Mouse (Mus musculus) liver, embryonic 16.5 days (tissue): ENCODE results near the gene 4930415O20Rik. TPM values are rescaled to one million over a fixed set of nuclear protein-coding genes. Genes with fewer than 3 reads are reported as not detected.

Experiments used
- ATAC-seq: fragments of 200-750 bp; cut with Nextera tagmentation; 2 replicates; pipeline ENCODE4 v1.8.0; 2017; ENCODE audit warnings: low read depth, mild to moderate bottlenecking, moderate number of reproducible peaks, moderate library complexity
- H3K27ac ChIP-seq: fragments of 300-500 bp; sonication (generic); 2 replicates; pipeline ENCODE4 v1.5.1; 2014; ENCODE audit warnings: mild to moderate bottlenecking, low read length
- H3K27me3 ChIP-seq: fragments of 300-500 bp; sonication (generic); 2 replicates; pipeline ENCODE4 v1.6.1; 2014; ENCODE audit warnings: low read depth, low read length, mixed read lengths; ENCODE audit not compliant: control insufficient read depth, insufficient read depth
- H3K36me3 ChIP-seq: fragments of 300-500 bp; sonication (generic); 2 replicates; pipeline ENCODE4 v1.6.1; 2014; ENCODE audit warnings: mild to moderate bottlenecking; ENCODE audit not compliant: control insufficient read depth, insufficient read depth
- H3K4me1 ChIP-seq: fragments of 300-500 bp; sonication (generic); 2 replicates; pipeline ENCODE4 v1.6.1; 2014; ENCODE audit warnings: low read depth, low read length, mixed read lengths; ENCODE audit not compliant: control insufficient read depth
- H3K4me2 ChIP-seq: fragments of 300-500 bp; sonication (generic); 2 replicates; pipeline ENCODE4 v1.6.1; 2014; ENCODE audit warnings: low read depth, low read length, mixed read lengths
- H3K4me3 ChIP-seq: fragments of 300-500 bp; sonication (generic); 2 replicates; pipeline ENCODE4 v1.5.1; 2014; ENCODE audit warnings: low read depth, mild to moderate bottlenecking, low read length
- H3K9ac ChIP-seq: fragments of 300-500 bp; sonication (generic); 2 replicates; pipeline ENCODE4 v1.6.1; 2014; ENCODE audit warnings: low read depth, low read length
- H3K9me3 ChIP-seq: fragments of 300-500 bp; sonication (generic); replicated peaks from 2 replicates; pipeline ENCODE4 v1.6.1; 2016; ENCODE audit warnings: low read length; ENCODE audit not compliant: control insufficient read depth
- WGBS: fragments of 180-500 bp; shearing (Covaris S2); extraction: QIAGEN DNeasy Blood & Tissue Kit; methylation state at CpG from one replicate; pipeline ENCODE4 v1.1.7; 2014; ENCODE audit not compliant: insufficient replicate concordance; 5-methylcytosine and 5-hydroxymethylcytosine counted together
- polyA plus RNA-seq: library from polyadenylated mRNA; unstranded; fragments of >200 nt; fragmentation: Nextera tagmentation; extraction: Ambion mirVana; gene quantifications from 2 replicates; pipeline ENCODE4 v1.2.1, GENCODE M21; 2015

4930415O20Rik gene
- polyA plus RNA-seq, 1 experiment from 2014 or later, result not detected

DNA sequence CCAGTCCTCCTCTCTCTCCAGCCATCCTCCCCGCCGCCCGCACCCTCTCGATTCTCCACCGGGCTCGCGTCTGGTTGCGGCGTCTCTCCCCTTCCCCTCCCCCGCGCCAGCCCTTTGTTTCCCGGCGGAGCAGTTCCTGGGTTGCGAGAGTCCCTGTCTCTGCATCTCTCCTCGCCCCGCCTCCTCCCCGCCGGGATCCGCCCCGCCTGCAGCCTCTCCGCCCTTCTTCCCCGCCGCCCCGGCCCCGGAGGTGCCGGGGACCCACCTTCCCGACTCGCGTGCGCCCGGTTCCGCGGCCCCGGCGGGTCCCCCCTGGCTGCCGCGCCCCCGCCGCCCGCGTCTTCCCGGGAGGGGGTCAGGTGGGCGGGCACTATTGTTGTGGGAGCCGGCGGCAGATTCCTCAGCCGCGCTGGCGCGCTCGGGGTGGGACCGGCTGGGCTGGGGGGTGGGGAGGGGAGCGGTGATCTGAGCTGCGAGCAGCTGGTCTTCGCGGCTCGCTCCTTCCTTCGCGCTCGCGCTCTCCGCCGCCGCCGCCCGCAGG is 63.8 kb downstream of the 4930415O20Rik start:
- under 1% methylated on average over 60 of the region's 65 CpGs for WGBS
- peak; percentile 15; the same call in 1 of the 2 replicates for ATAC-seq
- H3K27me3 ChIP-seq, result peaks cover 81% of the 10 kb centered on the region
- no peak overlapping the region for H3K27ac ChIP-seq
- peak overlapping the region; percentile 91 for H3K4me2 ChIP-seq
- no peaks in the 10 kb centered on the region for H3K9me3 ChIP-seq
- peak overlapping the region; percentile 67 for H3K4me3 ChIP-seq
- peak overlapping the region; percentile 39; the same call in 1 of the 2 replicates for H3K9ac ChIP-seq
- H3K36me3 ChIP-seq, result no peaks in the 10 kb centered on the region
- peaks cover 12% of the 10 kb centered on the region for H3K4me1 ChIP-seq

DNA sequence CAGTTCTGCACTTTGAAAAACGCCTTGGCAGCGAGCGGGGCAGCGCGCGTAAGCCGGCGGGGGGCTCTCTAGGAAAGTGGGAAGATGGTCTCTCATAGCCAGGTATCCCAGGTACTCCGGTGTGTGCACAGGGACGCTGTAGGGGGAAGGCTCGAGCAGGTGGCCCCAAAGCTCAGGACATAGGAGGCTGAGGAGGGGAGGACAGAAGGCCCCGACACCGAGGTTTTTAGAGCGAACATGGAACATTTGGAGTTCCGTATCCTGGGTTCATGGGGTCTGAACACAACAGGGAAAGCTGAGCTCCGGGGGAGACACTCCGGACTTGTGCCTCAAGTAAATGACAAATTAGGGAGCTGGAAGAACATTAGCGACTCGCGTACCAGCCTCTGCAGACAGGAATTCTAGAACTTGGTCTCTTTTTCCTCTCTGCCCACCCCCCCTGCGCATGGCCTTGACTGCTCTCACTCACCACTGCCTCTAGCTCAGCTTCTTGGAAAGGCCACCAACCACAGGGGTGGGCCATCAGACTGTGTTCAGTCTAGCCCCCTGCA is 64.6 kb downstream of the 4930415O20Rik start:
- H3K4me1 ChIP-seq, result peaks cover 12% of the 10 kb centered on the region
- peak overlapping the region; percentile 67 for H3K4me3 ChIP-seq
- H3K27me3 ChIP-seq, result peaks cover 76% of the 10 kb centered on the region

DNA sequence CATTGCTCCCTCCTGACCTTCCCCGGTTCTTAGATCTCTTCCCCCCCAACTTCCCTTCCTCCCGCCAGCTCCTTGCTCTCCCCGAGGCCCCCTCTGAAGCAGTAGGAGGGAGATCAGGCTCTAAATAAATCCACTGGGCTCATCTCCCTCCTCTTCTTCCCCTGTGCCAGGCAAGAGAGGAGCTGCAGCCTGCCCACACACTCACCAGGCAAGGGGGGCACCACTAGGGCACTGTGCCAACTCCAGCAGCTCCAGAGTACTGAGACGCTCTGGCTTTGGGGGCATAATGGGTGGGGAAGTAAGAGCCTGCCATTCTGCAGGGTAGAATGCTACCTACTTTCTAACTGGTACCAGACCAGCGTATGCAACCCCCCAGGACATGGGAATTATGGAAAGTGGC is 65.7 kb downstream of the 4930415O20Rik start:
- Histone ChIP-seq H3K9me3 (no peaks in the 10 kb centered on the region), H3K4me2 (no peak overlapping the region), H3K27ac (no peak overlapping the region), H3K4me1 (peaks cover 10% of the 10 kb centered on the region), H3K36me3 (no peaks in the 10 kb centered on the region), H3K9ac (no peak overlapping the region), H3K4me3 (no peak overlapping the region), H3K27me3 (peaks cover 65% of the 10 kb centered on the region)
- WGBS, result 36% methylated on average over 5 of the region's 5 CpGs
- ATAC-seq, result no peak

More for the DNA sequence above, 64.6 kb downstream of the 4930415O20Rik start:
- H3K4me2 ChIP-seq, result peak overlapping the region; percentile 91
- ATAC-seq, result no peak
- H3K9me3 ChIP-seq, result no peaks in the 10 kb centered on the region
- WGBS, result 4% methylated on average over 21 of the region's 21 CpGs
- no peak overlapping the region for H3K27ac ChIP-seq
- H3K36me3 ChIP-seq, result no peaks in the 10 kb centered on the region
- no peak overlapping the region for H3K9ac ChIP-seq

DNA sequence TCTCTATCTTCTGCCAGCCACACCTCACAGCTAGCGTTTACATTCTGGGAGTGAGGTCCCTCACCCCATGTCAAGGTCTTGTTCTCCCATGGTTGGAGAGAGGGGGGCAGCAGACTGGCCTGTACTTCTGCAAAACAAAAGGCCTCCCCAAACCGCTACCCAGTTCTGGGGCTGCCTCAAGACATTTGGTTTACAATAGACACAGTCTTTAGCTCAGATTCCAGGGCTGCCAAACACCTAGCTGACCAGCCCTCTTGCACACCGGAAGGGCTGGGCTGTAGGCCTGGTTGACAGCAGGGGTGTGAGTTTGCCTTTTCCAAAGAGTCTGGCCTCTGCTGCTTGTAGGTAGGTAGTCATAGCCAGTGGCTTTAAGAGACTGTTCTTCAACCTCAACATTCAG is 66.4 kb downstream of the 4930415O20Rik start:
- Histone ChIP-seq H3K36me3 (no peaks in the 10 kb centered on the region), H3K4me1 (peaks cover 8% of the 10 kb centered on the region; the same call in 1 of the 2 replicates), H3K9ac (no peak overlapping the region), H3K27ac (no peak overlapping the region), H3K4me2 (no peak overlapping the region), H3K4me3 (no peak overlapping the region), H3K27me3 (peaks cover 58% of the 10 kb centered on the region), H3K9me3 (no peaks in the 10 kb centered on the region)
- 46% methylated on average over 3 of the region's 3 CpGs for WGBS
- no peak for ATAC-seq

Other genes with a start within 250 kb of the 4930415O20Rik start
- not detected in 2 replicates for gene Olfr284, start 230.0 kb upstream of the 4930415O20Rik start, polyA plus RNA-seq
- gene Olfr283, start 190.1 kb upstream of the 4930415O20Rik start, polyA plus RNA-seq, result not detected in 2 replicates
- not detected in 2 replicates for gene Olfr282, start 139.8 kb upstream of the 4930415O20Rik start, polyA plus RNA-seq
- not detected in 2 replicates for gene Olfr281, start 118.4 kb upstream of the 4930415O20Rik start, polyA plus RNA-seq
- not detected in 2 replicates for gene OR5BS1P, start 101.1 kb upstream of the 4930415O20Rik start, polyA plus RNA-seq
- gene Lalba, start 88.3 kb upstream of the 4930415O20Rik start, polyA plus RNA-seq, result not detected in 2 replicates
- not detected in 2 replicates for gene Olfr279, start 78.6 kb upstream of the 4930415O20Rik start, polyA plus RNA-seq
- 28.3 and 28.5 TPM in 2 replicates for gene Kansl2, start 36.7 kb upstream of the 4930415O20Rik start, polyA plus RNA-seq
- 24.3 and 25.9 TPM in 2 replicates for gene Ccnt1, start 81 bp upstream of the 4930415O20Rik start, polyA plus RNA-seq
- gene Adcy6, start 39.1 kb downstream of the 4930415O20Rik start, polyA plus RNA-seq, result 6.1 and 8.3 TPM in 2 replicates
- 0.55 and 0.84 TPM in 2 replicates for gene Cacnb3, start 59.8 kb downstream of the 4930415O20Rik start, polyA plus RNA-seq
- gene Ddx23, start 91.9 kb downstream of the 4930415O20Rik start, polyA plus RNA-seq, result 9.0 and 10.0 TPM in 2 replicates
- 0.78 and 1.1 TPM in 2 replicates for gene Rnd1, start 106.5 kb downstream of the 4930415O20Rik start, polyA plus RNA-seq
- not detected in 2 replicates for gene Ccdc65, start 137.2 kb downstream of the 4930415O20Rik start, polyA plus RNA-seq
- 172 and 182 TPM in 2 replicates for gene Fkbp11, start 157.2 kb downstream of the 4930415O20Rik start, polyA plus RNA-seq
- 10.5 and 12.0 TPM in 2 replicates for gene Arf3, start 192.2 kb downstream of the 4930415O20Rik start, polyA plus RNA-seq
- not detected in 2 replicates for gene Wnt10b, start 207.1 kb downstream of the 4930415O20Rik start, polyA plus RNA-seq
- gene Wnt1, start 218.9 kb downstream of the 4930415O20Rik start, polyA plus RNA-seq, result not detected in 2 replicates
- gene Ddn, start 238.5 kb downstream of the 4930415O20Rik start, polyA plus RNA-seq, result not detected in 2 replicates